Mouse (Mus musculus) adrenal gland, postnatal 14 days (tissue): ENCODE data around the gene Rhoj. TPM values are rescaled to one million over a fixed set of nuclear protein-coding genes. Genes with fewer than 3 reads are reported as not detected.
"Not testable (repeated sequence)": the region's sequence is repeated elsewhere in the genome, so short reads cannot be mapped to it uniquely, and the experiment has no call there.

Experiments used
- DNase-seq: peaks from one replicate; pipeline ENCODE4 v3.0.0; 2021; ENCODE audit warnings: mixed read lengths
- total RNA-seq: library from RNA; stranded (reverse); gene quantifications from 2 replicates; pipeline ENCODE4 v1.2.3, GENCODE M21; 2021

Rhoj gene
- total RNA-seq, 1 experiment from 2014 or later: 23.1 TPM

GRCm38 (mm10) chr12:75349537-75349936 lies 41.4 kb downstream of the Rhoj start:
- not testable (repeated sequence) for DNase-seq

GRCm38 (mm10) chr12:75350750-75351149 lies 42.6 kb downstream of the Rhoj start:
- no peak for DNase-seq

GRCm38 (mm10) chr12:75351846-75352245 lies 43.7 kb downstream of the Rhoj start:
- DNase-seq: no peak

GRCm38 (mm10) chr12:75352410-75352809 lies 44.3 kb downstream of the Rhoj start:
- DNase-seq: peak; percentile 17

GRCm38 (mm10) chr12:75354354-75354753 lies 46.2 kb downstream of the Rhoj start:
- no peak for DNase-seq

GRCm38 (mm10) chr12:75357781-75358180 lies 49.7 kb downstream of the Rhoj start:
- no peak for DNase-seq

- DNase-seq: no peak
Measured at GRCm38 (mm10) chr12:75358714-75359113, 50.6 kb downstream of the Rhoj start.

- no peak for DNase-seq
Measured at GRCm38 (mm10) chr12:75359500-75359899, 51.4 kb downstream of the Rhoj start.

- no peak for DNase-seq
Measured at GRCm38 (mm10) chr12:75359921-75360482, 51.9 kb downstream of the Rhoj start.

GRCm38 (mm10) chr12:75362456-75362855 lies 54.3 kb downstream of the Rhoj start:
- no peak for DNase-seq

GRCm38 (mm10) chr12:75364416-75364815 lies 56.3 kb downstream of the Rhoj start:
- no peak for DNase-seq

GRCm38 (mm10) chr12:75365621-75366124 lies 57.6 kb downstream of the Rhoj start:
- no peak for DNase-seq

- DNase-seq: no peak
Measured at GRCm38 (mm10) chr12:75367371-75367770, 59.2 kb downstream of the Rhoj start.

GRCm38 (mm10) chr12:75368527-75368926 lies 60.4 kb downstream of the Rhoj start:
- DNase-seq: peak; percentile 43

- peak; percentile 12 for DNase-seq
Measured at GRCm38 (mm10) chr12:75369418-75369851, 61.3 kb downstream of the Rhoj start.

- DNase-seq: no peak
Measured at GRCm38 (mm10) chr12:75374437-75374836, 66.3 kb downstream of the Rhoj start.

GRCm38 (mm10) chr12:75375060-75375459 lies 66.9 kb downstream of the Rhoj start:
- DNase-seq: no peak

GRCm38 (mm10) chr12:75376126-75376525 lies 68.0 kb downstream of the Rhoj start:
- no peak for DNase-seq

- DNase-seq: no peak
Measured at GRCm38 (mm10) chr12:75386731-75387130, 78.6 kb downstream of the Rhoj start.

- no peak for DNase-seq
Measured at GRCm38 (mm10) chr12:75387156-75387555, 79.0 kb downstream of the Rhoj start.

- no peak for DNase-seq
Measured at GRCm38 (mm10) chr12:75387846-75388245, 79.7 kb downstream of the Rhoj start.

GRCm38 (mm10) chr12:75388521-75388920 lies 80.4 kb downstream of the Rhoj start:
- no peak for DNase-seq

GRCm38 (mm10) chr12:75389308-75390135 lies 81.4 kb downstream of the Rhoj start:
- peak; percentile 48 for DNase-seq

GRCm38 (mm10) chr12:75391526-75391925 lies 83.4 kb downstream of the Rhoj start:
- no peak for DNase-seq
